Mouse (Mus musculus): Measurements from ENCODE around the gene Lig3.
"Not testable (repeated sequence)": the region's sequence is repeated elsewhere in the genome, so short reads cannot be mapped to it uniquely, and the experiment has no call there.

Lig3 gene

DNA sequence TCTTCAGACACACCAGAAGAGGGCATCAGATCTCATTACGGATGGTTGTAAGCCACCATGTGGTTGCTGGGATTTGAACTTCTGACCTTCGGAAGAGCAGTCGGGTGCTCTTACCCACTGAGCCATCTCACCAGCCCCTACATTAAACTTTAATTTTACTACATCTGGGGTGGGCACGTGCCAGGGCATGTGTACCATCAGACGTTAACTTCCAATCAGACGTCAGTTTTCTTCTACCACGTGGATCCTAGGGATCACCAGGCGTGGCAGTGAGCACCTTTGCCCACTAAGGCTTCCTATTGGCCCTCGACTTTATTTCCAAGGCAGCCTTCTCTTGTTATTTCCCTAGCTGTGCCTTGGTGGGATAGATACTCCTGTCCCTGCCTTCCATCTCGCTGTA is 51.5 kb downstream of the Lig3 start:
- DNase-seq = not testable (repeated sequence)

- no peak for DNase-seq
Observed at GRCm38 (mm10) chr11:82833929-82834328, 53.0 kb downstream of the Lig3 start.

DNA sequence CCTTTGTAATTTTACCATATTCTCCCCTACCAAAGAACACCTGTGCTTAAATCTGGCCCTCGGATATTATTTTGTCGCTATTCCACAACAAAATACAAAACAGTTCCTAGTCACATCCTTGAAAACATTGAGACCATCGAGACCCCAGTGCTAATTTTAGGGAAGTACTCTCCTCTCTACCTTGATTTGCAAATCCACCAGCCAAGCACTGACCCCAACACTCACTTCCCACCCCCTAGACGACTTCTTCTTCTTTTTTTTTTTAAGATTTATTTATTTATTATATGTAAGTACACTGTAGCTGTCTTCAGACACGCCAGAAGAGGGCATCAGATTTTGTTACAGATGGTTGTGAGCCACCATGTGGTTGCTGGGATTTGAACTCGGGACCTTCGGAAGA is 53.5 kb downstream of the Lig3 start:
- not testable (repeated sequence) for DNase-seq

DNA sequence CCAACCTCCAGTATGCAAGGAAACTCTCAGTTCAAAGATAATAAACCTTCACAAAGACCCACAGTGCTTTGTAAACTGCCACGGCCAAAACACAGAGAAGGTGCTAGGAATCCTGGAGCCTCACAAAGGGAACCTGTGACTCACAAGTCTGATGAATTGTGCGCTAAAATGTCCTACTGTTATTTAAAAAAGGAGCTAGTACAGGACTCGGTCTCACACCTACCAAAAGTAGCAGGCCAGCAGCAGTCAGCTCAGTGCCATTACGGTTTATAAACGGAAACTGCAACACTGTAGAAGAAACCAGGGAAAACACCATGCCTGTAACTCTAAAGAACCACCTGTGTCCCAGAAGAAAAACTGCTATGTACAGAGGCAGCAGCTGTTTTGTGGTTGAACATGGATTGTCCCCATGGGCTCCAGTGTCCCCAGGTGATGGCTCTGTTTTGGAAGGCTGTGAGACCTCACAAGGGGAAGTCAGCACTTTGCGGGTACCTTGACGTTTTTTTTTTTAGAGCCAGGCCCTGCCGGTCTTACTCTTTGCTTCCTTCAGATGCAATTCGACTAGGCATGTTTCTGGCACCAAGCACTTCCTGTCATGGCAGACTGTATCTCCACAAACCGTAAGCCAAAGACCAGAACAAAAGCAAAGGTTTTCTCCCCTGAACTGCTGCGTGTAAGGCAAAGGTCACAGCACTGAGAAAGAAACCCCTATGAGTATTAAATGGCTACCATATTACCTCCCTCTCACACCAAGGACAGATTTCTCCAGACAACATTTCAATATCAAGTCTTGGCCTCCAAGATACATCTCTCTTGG is 54.9 kb downstream of the Lig3 start:
- DNase-seq = no peak

GRCm38 (mm10) chr11:82837192-82837591 is 56.3 kb downstream of the Lig3 start:
- DNase-seq = no peak

- DNase-seq = no peak
Observed at GRCm38 (mm10) chr11:82837848-82838247, 56.9 kb downstream of the Lig3 start.

DNA sequence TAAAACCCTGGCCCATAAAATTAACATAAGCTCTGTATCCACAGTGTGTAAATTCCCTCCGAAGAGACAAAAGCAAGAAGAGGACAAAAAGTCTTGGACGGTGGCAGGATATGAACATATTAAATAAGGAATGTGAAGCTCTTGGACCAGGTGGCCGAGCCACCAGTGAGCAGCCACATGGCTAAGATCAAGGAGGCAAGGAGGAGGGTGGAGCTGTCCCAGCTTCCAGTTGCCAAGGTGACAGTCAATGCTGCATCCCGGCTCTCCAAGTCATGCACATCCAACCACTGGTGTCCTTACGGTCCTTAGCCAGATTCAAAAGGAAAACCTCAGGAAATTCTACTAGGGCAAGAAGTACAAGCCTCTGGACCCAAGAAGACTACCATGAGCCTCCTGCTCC is 57.6 kb downstream of the Lig3 start:
- DNase-seq = no peak

- no peak for DNase-seq
Observed at GRCm38 (mm10) chr11:82844771-82845414, 64.0 kb downstream of the Lig3 start.

DNA sequence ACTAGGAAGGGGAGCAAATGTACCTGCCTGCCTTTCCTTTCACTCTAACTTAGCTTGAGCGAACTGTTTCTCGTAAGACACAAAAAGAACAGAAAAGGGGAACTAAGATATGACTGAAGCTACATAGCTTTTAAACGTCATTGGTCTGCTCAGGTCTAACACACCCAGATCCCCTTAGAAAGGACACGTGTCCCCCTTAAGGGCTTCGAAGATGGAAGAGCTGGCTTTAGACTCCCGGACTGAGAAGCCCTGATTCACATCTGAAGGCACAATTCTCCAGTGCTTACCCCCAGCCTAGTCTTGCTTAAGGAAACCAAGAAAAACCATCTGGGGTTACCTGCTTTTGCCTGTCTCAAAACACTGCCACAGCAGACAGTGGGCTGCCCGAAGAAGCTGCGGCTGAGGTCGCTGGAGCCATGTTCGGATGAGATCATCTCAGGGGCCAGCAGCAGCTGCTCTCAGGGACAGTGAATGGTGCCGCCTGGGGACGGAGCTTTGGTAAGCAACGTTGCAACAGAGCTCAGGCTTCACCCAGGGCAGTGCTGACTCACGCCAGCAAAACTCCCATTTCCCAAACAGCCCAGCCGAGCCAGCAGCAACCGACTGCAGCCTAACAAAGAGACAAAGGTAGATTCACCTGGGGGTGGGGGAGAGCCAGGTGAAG is 64.6 kb downstream of the Lig3 start:
- no peak for DNase-seq

GRCm38 (mm10) chr11:82846079-82846436 is 65.2 kb downstream of the Lig3 start:
- DNase-seq = no peak

DNA sequence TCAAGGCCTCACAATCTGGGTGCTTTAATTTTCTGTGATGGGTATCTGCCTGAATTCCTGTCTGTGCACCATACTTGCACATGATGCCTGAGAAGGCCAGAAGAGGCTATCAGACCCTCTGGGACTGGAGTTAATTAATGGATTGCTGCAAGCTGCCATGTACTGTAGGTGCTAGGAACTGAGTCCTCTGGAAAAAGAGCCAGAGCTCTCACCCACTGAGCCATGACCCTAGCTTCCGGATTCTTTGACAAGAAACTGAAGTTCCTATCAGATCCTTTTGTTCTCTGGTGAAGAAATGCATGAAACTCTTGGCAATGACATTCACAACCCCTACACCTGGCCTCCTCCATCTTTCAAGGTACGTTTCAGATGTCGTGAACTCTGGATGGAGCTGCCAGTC is 66.0 kb downstream of the Lig3 start:
- no peak for DNase-seq

DNA sequence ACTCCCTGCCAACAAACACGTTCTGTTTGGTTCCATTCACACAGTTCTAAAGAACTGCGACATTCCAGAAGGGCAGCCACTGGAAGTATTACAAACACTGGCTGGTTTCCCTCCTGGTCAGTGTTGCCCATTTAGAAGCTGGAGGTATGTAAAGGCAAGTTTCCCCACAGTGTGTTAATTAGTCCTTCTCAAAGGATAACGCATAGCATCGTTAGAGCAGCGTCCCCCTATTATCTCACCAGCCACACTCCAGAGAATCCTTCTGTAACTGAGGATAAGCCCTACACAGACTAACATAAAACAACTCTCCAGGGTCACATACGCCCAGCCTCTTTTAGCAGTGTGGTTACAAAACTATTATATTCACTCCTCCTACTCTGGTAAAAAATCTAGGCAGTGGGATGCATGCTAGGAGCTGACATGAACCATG is 66.7 kb downstream of the Lig3 start:
- DNase-seq = no peak

- DNase-seq = no peak
Observed at GRCm38 (mm10) chr11:82850259-82850658, 69.4 kb downstream of the Lig3 start.

DNA sequence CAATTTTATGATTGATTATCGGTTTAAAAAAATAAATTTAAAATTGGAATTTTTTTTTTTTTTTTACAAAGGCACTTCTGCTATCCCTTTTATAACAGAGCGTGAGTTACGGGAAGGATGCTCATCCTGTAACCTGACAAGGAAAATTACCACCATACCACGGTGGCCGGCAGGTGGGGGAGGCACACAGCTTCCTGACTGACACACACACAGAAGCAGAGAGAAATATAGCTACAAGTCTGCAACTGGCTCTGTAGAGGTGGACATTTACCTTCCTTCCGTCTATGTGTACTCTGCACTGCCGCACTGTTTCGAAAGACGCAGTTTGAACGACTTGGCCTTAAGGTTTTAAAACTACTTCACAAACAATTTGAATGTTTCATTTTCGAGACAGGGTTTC is 71.2 kb downstream of the Lig3 start:
- no peak for DNase-seq

DNA sequence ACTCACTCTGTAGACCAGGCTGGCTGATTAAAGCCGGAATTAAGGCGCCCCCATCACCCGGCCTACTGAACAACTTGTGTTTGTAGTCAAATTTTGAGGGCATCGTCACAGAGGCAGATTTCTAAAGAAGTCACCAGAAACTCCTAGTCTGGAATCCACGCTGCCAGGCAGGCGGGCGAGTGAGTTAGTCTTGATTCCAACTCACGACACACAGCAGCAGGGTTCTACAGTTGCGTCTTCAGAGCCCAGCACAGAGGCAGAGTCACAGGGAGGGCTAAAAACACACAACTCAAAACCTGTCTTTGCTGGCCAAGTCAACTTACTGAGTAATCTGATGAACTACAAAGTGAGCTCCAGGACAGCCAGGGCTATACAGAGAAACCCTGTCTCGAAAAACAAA is 71.6 kb downstream of the Lig3 start:
- DNase-seq = no peak

DNA sequence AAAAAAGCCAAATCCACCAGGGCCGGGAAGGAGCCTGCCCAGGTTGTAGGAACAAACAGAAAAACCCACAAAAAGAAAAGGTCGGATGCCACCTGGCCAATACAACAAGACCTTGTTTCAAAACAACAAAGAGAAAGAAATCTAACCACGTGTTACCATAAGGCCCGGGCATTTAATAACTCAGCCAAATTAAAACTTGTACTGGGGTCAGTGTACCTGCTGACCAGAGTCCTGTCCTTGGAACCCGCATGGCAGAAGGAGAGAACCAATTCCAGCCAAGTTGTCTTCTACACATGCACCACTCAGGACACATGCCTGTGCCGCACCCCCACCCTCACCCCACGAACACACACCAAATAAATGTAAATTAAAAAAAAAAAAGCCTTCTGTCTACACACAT is 72.0 kb downstream of the Lig3 start:
- no peak for DNase-seq
